ENCODE assay signal across 12 mouse cellular contexts in the genomic region with DNA sequence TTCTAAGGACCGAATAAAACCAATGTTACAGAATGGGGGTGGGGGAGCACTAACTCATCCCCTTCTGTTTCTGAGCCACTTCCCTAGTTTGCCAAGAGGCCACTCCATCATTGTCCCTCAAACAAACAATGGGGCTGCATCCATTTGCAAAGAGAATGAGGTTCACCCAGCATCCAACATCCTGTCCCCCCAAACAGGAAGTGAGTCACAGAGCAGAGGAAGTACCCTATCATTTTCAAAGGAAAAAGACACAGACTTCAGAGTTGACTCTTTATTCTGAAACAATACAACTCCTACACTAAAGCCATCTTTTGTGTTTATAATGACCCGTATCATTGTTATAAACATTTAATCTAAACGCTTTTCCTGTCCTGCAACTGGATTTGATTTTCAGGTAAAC.
DNase-seq lines count a peak whose midpoint lies in the region; ATAC-seq and TF ChIP-seq lines count a peak whose summit lies in the region.
"Had no signal": no experiment of that assay in that cellular context is flagged by ENCODE, and none has a peak within 500 bp of the region (broad histone marks: within the 10 kb centered on the region; RNA-seq: fewer than 3 reads in every experiment).

No protein-coding gene starts in this region.

- peaks cover 8% of the 10 kb centered on the region; the same call in 1 of the 2 replicates for H3K4me1 ChIP-seq in lung, embryonic 14.5 days (ENCODE audit: insufficient read depth)
- H3K4me1 ChIP-seq in lung, adult 2 months (ENCODE audit: control insufficient read depth, insufficient read depth, low read length): peaks cover 15% of the 10 kb centered on the region
- H3K4me1 ChIP-seq in kidney, postnatal 0 days (replicated peaks; ENCODE audit: insufficient read depth, low read length): no peaks in the 10 kb centered on the region

- H3K36me3 ChIP-seq in lung, embryonic 14.5 days (ENCODE audit: insufficient read depth): no peaks in the 10 kb centered on the region
- no peaks in the 10 kb centered on the region for H3K36me3 ChIP-seq in kidney, postnatal 0 days (ENCODE audit: insufficient read depth, low read length)
- H3K36me3 ChIP-seq: liver, embryonic 15.5 days had no signal

- no peak overlapping the region for H3K4me2 ChIP-seq in lung, embryonic 14.5 days
- no peak overlapping the region for H3K4me2 ChIP-seq in kidney, postnatal 0 days (ENCODE audit: low read length)
- H3K4me2 ChIP-seq: liver, embryonic 15.5 days had no signal

- WGBS in lung, embryonic 14.5 days: 51% methylated on average over 3 of the region's 3 CpGs
- 44% methylated on average over 3 of the region's 3 CpGs for WGBS in lung, adult 2 months
- 62% methylated on average over 3 of the region's 3 CpGs for WGBS in kidney, postnatal 0 days

- H3K27ac ChIP-seq in lung, embryonic 14.5 days (ENCODE audit: low read depth): no peak overlapping the region
- H3K27ac ChIP-seq in kidney, postnatal 0 days: no peak overlapping the region
- H3K27ac ChIP-seq: gastrocnemius, adult 2 months; liver, embryonic 15.5 days had no signal

- ATAC-seq in lung, embryonic 14.5 days (ENCODE audit: insufficient read depth): peak; percentile 32; the same call in 1 of the 2 replicates
- ATAC-seq in kidney, postnatal 0 days (replicated peaks; ENCODE audit: low FRiP score, low read depth): no peak
- peak; percentile 42 for ATAC-seq in megakaryocyte progenitor cell, adult 5-6 weeks (replicated peaks; ENCODE audit: poor library complexity)
- ATAC-seq: midbrain, embryonic 16.5 days had no signal

- no peak overlapping the region for H3K4me3 ChIP-seq in lung, embryonic 14.5 days (ENCODE audit: low read depth, low read length)
- H3K4me3 ChIP-seq in lung, adult 2 months (replicated peaks; ENCODE audit: extremely low read depth, low read depth, low read length): no peak overlapping the region
- no peak overlapping the region for H3K4me3 ChIP-seq in kidney, postnatal 0 days (replicated peaks; ENCODE audit: low read depth, low read length)
- H3K4me3 ChIP-seq: gastrocnemius, adult 2 months; liver, embryonic 15.5 days had no signal

- peak; percentile 26 to 51 for DNase-seq in adrenal gland, adult (ENCODE audit: inconsistent age in 2 of 2, low spot score in 1 of 2)
- no peak for DNase-seq in adrenal gland, postnatal 4 days (ENCODE audit: low spot score in 2 of 2)
- DNase-seq in lung, embryonic 14.5 days: peak; percentile 68
- no peak for DNase-seq in lung, adult 2 months
- DNase-seq in kidney, postnatal 0 days (ENCODE audit: low spot score): peak; percentile 60
- DNase-seq in retina, embryonic 14.5 days (ENCODE audit: low spot score): no peak
- no peak for DNase-seq in cerebellum, postnatal 14 days
- DNase-seq: cerebellum, postnatal 36 days; gastrocnemius, adult 2 months had no signal

- no peak for TF ChIP-seq CTCF in lung, embryonic 14.5 days (IDR thresholded peaks at IDR 0.05; ENCODE audit: low read depth)
- no peak for TF ChIP-seq CTCF in lung, adult 2 months (IDR thresholded peaks at IDR 0.05; ENCODE audit: insufficient read depth, low read length)
- no peak for TF ChIP-seq CTCF in kidney, postnatal 0 days (IDR thresholded peaks at IDR 0.05; ENCODE audit: low read depth)

- no peaks in the 10 kb centered on the region for H3K27me3 ChIP-seq in lung, embryonic 14.5 days (ENCODE audit: insufficient read depth, low read length)
- H3K27me3 ChIP-seq in kidney, postnatal 0 days (ENCODE audit: insufficient read depth, low read length): no peaks in the 10 kb centered on the region
- H3K27me3 ChIP-seq: liver, embryonic 15.5 days had no signal

- no peak overlapping the region for H3K9ac ChIP-seq in lung, embryonic 14.5 days
- no peak overlapping the region for H3K9ac ChIP-seq in kidney, postnatal 0 days (ENCODE audit: low read depth, low read length)
- H3K9ac ChIP-seq: liver, embryonic 15.5 days had no signal

- no peaks in the 10 kb centered on the region for H3K9me3 ChIP-seq in lung, embryonic 14.5 days (ENCODE audit: low read depth, low read length)
- no peaks in the 10 kb centered on the region for H3K9me3 ChIP-seq in kidney, postnatal 0 days (replicated peaks; ENCODE audit: low read length)
- H3K9me3 ChIP-seq: liver, embryonic 15.5 days had no signal

- TF ChIP-seq POLR2A in lung, adult 2 months (IDR thresholded peaks at IDR 0.05; ENCODE audit: borderline replicate concordance, extremely low read depth, low read depth, low read length): no peak

Comparison
In these comparisons a context has a peak if more than half of its experiments do, and no peak if none do; other contexts are left out.
1. DNase-seq: peak in adrenal gland, adult (2 of 2), lung, embryonic 14.5 days (single experiment) and kidney, postnatal 0 days (single experiment); none in adrenal gland, postnatal 4 days (0 of 2), lung, adult 2 months (single experiment), retina, embryonic 14.5 days (single experiment) and cerebellum, postnatal 14 days (0 of 2).